ENCODE assay signal across 10 mouse cellular contexts in the genomic region with DNA sequence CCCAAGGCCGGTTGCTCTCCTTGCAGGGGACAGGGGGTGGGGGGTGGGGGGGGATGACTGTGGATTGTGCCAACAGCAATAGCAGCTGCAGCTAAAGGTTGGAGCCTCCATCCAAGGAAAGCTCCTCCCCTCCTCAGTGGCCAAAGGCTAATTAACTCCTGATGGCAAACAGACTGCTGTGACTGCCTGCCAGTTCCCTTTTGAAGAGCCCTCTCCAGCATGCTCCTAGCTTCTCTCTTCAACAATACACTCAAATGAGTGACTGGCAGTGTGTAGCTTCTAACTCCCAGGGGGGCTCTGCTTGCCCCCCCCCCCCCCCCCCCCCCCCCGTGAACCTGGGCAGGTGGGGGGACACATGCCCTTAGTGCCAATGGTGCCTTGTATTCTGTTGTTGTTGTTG.
A peak's percentile ranks its signal among the peaks of the same experiment; 100 is the strongest.
DNase-seq lines count a peak whose midpoint lies in the region; ATAC-seq and TF ChIP-seq lines count a peak whose summit lies in the region.
"Had no signal": no experiment of that assay in that cellular context is flagged by ENCODE, and none has a peak within 500 bp of the region (broad histone marks: within the 10 kb centered on the region; RNA-seq: fewer than 3 reads in every experiment).

No protein-coding gene starts in this region.

- TF ChIP-seq POLR2A in limb, embryonic 14.5 days (IDR thresholded peaks at IDR 0.05; ENCODE audit: borderline replicate concordance, extremely low read depth, insufficient read depth, insufficient read length), result no peak

- WGBS in lung, embryonic 16.5 days, result 18% methylated on average over 1 of the region's 2 CpGs
- 0% methylated on average over 1 of the region's 2 CpGs for WGBS in embryonic facial prominence, embryonic 11.5 days
- WGBS in intestine, embryonic 16.5 days, result 14% methylated on average over 2 of the region's 2 CpGs
- 11% methylated on average over 1 of the region's 2 CpGs for WGBS in limb, embryonic 14.5 days

- H3K27ac ChIP-seq in lung, embryonic 16.5 days (ENCODE audit: low read length), result no peak overlapping the region
- H3K27ac ChIP-seq in embryonic facial prominence, embryonic 11.5 days (replicated peaks; ENCODE audit: low read depth, low read length), result peak overlapping the region; percentile 59; the same call in 1 of the 2 replicates
- peak overlapping the region; percentile 65; the same call in 1 of the 2 replicates for H3K27ac ChIP-seq in intestine, embryonic 16.5 days (ENCODE audit: low read length)
- no peak overlapping the region for H3K27ac ChIP-seq in limb, embryonic 14.5 days (replicated peaks; ENCODE audit: low read depth, low read length)
- H3K27ac ChIP-seq: embryonic facial prominence, embryonic 15.5 days had no signal

- no peaks in the 10 kb centered on the region for H3K9me3 ChIP-seq in lung, embryonic 16.5 days (ENCODE audit: control insufficient read depth, low read length)
- no peaks in the 10 kb centered on the region for H3K9me3 ChIP-seq in embryonic facial prominence, embryonic 11.5 days (replicated peaks; ENCODE audit: control insufficient read depth, low read length)
- no peaks in the 10 kb centered on the region for H3K9me3 ChIP-seq in intestine, embryonic 16.5 days (ENCODE audit: control insufficient read depth, low read length)
- H3K9me3 ChIP-seq in limb, embryonic 14.5 days (ENCODE audit: control insufficient read depth, low read length), result no peaks in the 10 kb centered on the region
- H3K9me3 ChIP-seq: embryonic facial prominence, embryonic 15.5 days had no signal

- H3K4me2 ChIP-seq in lung, embryonic 16.5 days (ENCODE audit: low read depth, low read length), result no peak overlapping the region
- H3K4me2 ChIP-seq in embryonic facial prominence, embryonic 11.5 days (ENCODE audit: low read depth, low read length), result no peak overlapping the region; the same call in 1 of the 2 replicates
- no peak overlapping the region; the same call in 1 of the 2 replicates for H3K4me2 ChIP-seq in intestine, embryonic 16.5 days (ENCODE audit: low read depth, low read length)
- H3K4me2 ChIP-seq in limb, embryonic 14.5 days (replicated peaks; ENCODE audit: low read depth, low read length, severe bottlenecking), result no peak overlapping the region
- H3K4me2 ChIP-seq: embryonic facial prominence, embryonic 15.5 days had no signal

- H3K36me3 ChIP-seq in lung, embryonic 16.5 days (ENCODE audit: control insufficient read depth, insufficient read depth, low read length), result no peaks in the 10 kb centered on the region
- no peaks in the 10 kb centered on the region for H3K36me3 ChIP-seq in embryonic facial prominence, embryonic 11.5 days (replicated peaks; ENCODE audit: control insufficient read depth, insufficient read depth, low read depth, low read length)
- H3K36me3 ChIP-seq in intestine, embryonic 16.5 days (ENCODE audit: control insufficient read depth, insufficient read depth, low read length), result no peaks in the 10 kb centered on the region
- no peaks in the 10 kb centered on the region for H3K36me3 ChIP-seq in limb, embryonic 14.5 days (ENCODE audit: control insufficient read depth, insufficient read depth, low read length)
- H3K36me3 ChIP-seq: embryonic facial prominence, embryonic 15.5 days; G1E had no signal

- peaks cover 15% of the 10 kb centered on the region for H3K4me1 ChIP-seq in lung, embryonic 16.5 days (replicated peaks; ENCODE audit: control insufficient read depth, insufficient read depth, low read length)
- peaks cover 12% of the 10 kb centered on the region; the same call in 1 of the 2 replicates for H3K4me1 ChIP-seq in embryonic facial prominence, embryonic 11.5 days (ENCODE audit: control insufficient read depth, insufficient read depth, low read length)
- H3K4me1 ChIP-seq in intestine, embryonic 16.5 days (ENCODE audit: control insufficient read depth, insufficient read depth, low read length), result peaks cover 4% of the 10 kb centered on the region; the same call in 1 of the 2 replicates
- H3K4me1 ChIP-seq in limb, embryonic 14.5 days (ENCODE audit: control insufficient read depth, insufficient read depth, low read length), result peaks cover 9% of the 10 kb centered on the region

- no peak overlapping the region for H3K4me3 ChIP-seq in lung, embryonic 16.5 days (ENCODE audit: low read length)
- H3K4me3 ChIP-seq in embryonic facial prominence, embryonic 11.5 days (ENCODE audit: low read depth, low read length), result no peak overlapping the region
- H3K4me3 ChIP-seq in intestine, embryonic 16.5 days (ENCODE audit: low read length), result no peak overlapping the region
- H3K4me3 ChIP-seq in limb, embryonic 14.5 days (replicated peaks; ENCODE audit: low read length), result no peak overlapping the region
- H3K4me3 ChIP-seq: embryonic facial prominence, embryonic 15.5 days had no signal

- H3K9ac ChIP-seq in lung, embryonic 16.5 days (ENCODE audit: low read length), result no peak overlapping the region
- H3K9ac ChIP-seq in embryonic facial prominence, embryonic 11.5 days (replicated peaks; ENCODE audit: low read length), result no peak overlapping the region
- no peak overlapping the region for H3K9ac ChIP-seq in intestine, embryonic 16.5 days (ENCODE audit: low read depth, low read length)
- no peak overlapping the region for H3K9ac ChIP-seq in limb, embryonic 14.5 days (ENCODE audit: low read depth, low read length, severe bottlenecking)
- H3K9ac ChIP-seq: embryonic facial prominence, embryonic 15.5 days had no signal

- peak; percentile 29; the same call in 1 of the 2 replicates for ATAC-seq in lung, embryonic 16.5 days (ENCODE audit: low read depth)
- ATAC-seq in embryonic facial prominence, embryonic 11.5 days (replicated peaks; ENCODE audit: insufficient number of reproducible peaks, low FRiP score, low TSS enrichment, low read depth), result peak; percentile 60
- peak; percentile 14 for ATAC-seq in intestine, embryonic 16.5 days
- ATAC-seq in limb, embryonic 14.5 days (ENCODE audit: low FRiP score, low read depth), result peak; percentile 50; the same call in 1 of the 2 replicates

- H3K27me3 ChIP-seq in lung, embryonic 16.5 days (ENCODE audit: control insufficient read depth, insufficient read depth, low read depth, low read length), result no peaks in the 10 kb centered on the region
- H3K27me3 ChIP-seq in embryonic facial prominence, embryonic 11.5 days (ENCODE audit: control insufficient read depth, insufficient read depth, low read length), result no peaks in the 10 kb centered on the region
- H3K27me3 ChIP-seq in intestine, embryonic 16.5 days (replicated peaks; ENCODE audit: control insufficient read depth, insufficient read depth, low read length), result no peaks in the 10 kb centered on the region
- H3K27me3 ChIP-seq in limb, embryonic 14.5 days (ENCODE audit: control insufficient read depth, insufficient read depth, low read length), result no peaks in the 10 kb centered on the region

- DNase-seq in lung, postnatal 25 days (ENCODE audit: low spot score), result no peak
- DNase-seq in embryonic facial prominence, embryonic 11.5 days (ENCODE audit: low spot score), result peak; percentile 89
- peak; percentile 62 for DNase-seq in limb, embryonic 14.5 days (ENCODE audit: low spot score)
- no peak for DNase-seq in urinary bladder, postnatal 25 days (ENCODE audit: low spot score)
- no peak for DNase-seq in thymus, adult 18-20 months
- DNase-seq: right cerebral cortex, postnatal 14 days had no signal

Comparison
In these comparisons a context has a peak if more than half of its experiments do, and no peak if none do; other contexts are left out.
1. H3K27ac ChIP-seq: peak in embryonic facial prominence, embryonic 11.5 days (single experiment) and intestine, embryonic 16.5 days (single experiment); none in lung, embryonic 16.5 days (single experiment) and limb, embryonic 14.5 days (single experiment).
2. DNase-seq: peak in embryonic facial prominence, embryonic 11.5 days (single experiment) and limb, embryonic 14.5 days (single experiment); none in lung, postnatal 25 days (single experiment), urinary bladder, postnatal 25 days (single experiment) and thymus, adult 18-20 months (0 of 2).
3. Peak in every context shown above with its lines, with median percentiles within 50 percentile points of each other: ATAC-seq.